Mouse (Mus musculus) gastrocnemius, adult 8-10 months (tissue): ENCODE results near the gene Ttll3. TPM values are rescaled to one million over a fixed set of nuclear protein-coding genes. Genes with fewer than 3 reads are reported as not detected.

Source experiments
- DNase-seq, 2 experiments: peaks; one replicate each; pipeline ENCODE4 v3.0.0; 2022; ENCODE audit warnings: low spot score in 2 of 2
- total RNA-seq, 4 experiments: library from RNA; stranded (reverse); gene quantifications; 2 replicates each; pipeline ENCODE4 v1.2.4; 2022

Ttll3 gene
- total RNA-seq: under 1 TPM; 0.27 to 0.94 (median 0.83) TPM

GRCm38 (mm10) chr6:113388960-113389359, at the start of gene Ttll3:
Gene Ttll3, plus strand, starts transcription at chr6:113389260.
- DNase-seq: no peak

- no peak for DNase-seq
Measured at GRCm38 (mm10) chr6:113341574-113341973, 47.5 kb upstream of the Ttll3 start.

- no peak for DNase-seq
Measured at GRCm38 (mm10) chr6:113342297-113342696, 46.8 kb upstream of the Ttll3 start.

- DNase-seq: peak; percentile 76 to 80
Measured at GRCm38 (mm10) chr6:113343177-113344092, 45.6 kb upstream of the Ttll3 start, which contains the start of gene Camk1. Gene Camk1, minus strand, starts transcription at chr6:113343984.

- peak; percentile 75 to 87 for DNase-seq
Measured at GRCm38 (mm10) chr6:113344321-113344720, 44.7 kb upstream of the Ttll3 start.

GRCm38 (mm10) chr6:113346897-113347296, 42.2 kb upstream of the Ttll3 start:
- DNase-seq: no peak

GRCm38 (mm10) chr6:113350538-113350937, 38.5 kb upstream of the Ttll3 start:
- no peak for DNase-seq

GRCm38 (mm10) chr6:113351161-113351560, 37.9 kb upstream of the Ttll3 start:
- DNase-seq: no peak

- DNase-seq: no peak
Measured at GRCm38 (mm10) chr6:113351653-113352052, 37.4 kb upstream of the Ttll3 start.

- DNase-seq: no peak
Measured at GRCm38 (mm10) chr6:113352820-113353219, 36.2 kb upstream of the Ttll3 start.

- no peak for DNase-seq
Measured at GRCm38 (mm10) chr6:113353696-113354095, 35.4 kb upstream of the Ttll3 start.

- DNase-seq: no peak
Measured at GRCm38 (mm10) chr6:113361476-113361875, 27.6 kb upstream of the Ttll3 start.

GRCm38 (mm10) chr6:113362241-113362640, 26.8 kb upstream of the Ttll3 start:
- no peak for DNase-seq

- no peak for DNase-seq
Measured at GRCm38 (mm10) chr6:113364518-113365135, 24.4 kb upstream of the Ttll3 start.

- no peak for DNase-seq
Measured at GRCm38 (mm10) chr6:113366639-113367038, 22.4 kb upstream of the Ttll3 start.

GRCm38 (mm10) chr6:113367574-113367973, 21.5 kb upstream of the Ttll3 start:
- no peak for DNase-seq

GRCm38 (mm10) chr6:113368124-113368523, 20.9 kb upstream of the Ttll3 start:
- no peak for DNase-seq

GRCm38 (mm10) chr6:113368577-113368976, 20.5 kb upstream of the Ttll3 start:
- DNase-seq: no peak

GRCm38 (mm10) chr6:113370194-113370929, 18.7 kb upstream of the Ttll3 start:
- DNase-seq: no peak

- no peak for DNase-seq
Measured at GRCm38 (mm10) chr6:113373491-113373890, 15.6 kb upstream of the Ttll3 start.

- DNase-seq: no peak
Measured at GRCm38 (mm10) chr6:113377172-113377495, 11.9 kb upstream of the Ttll3 start.
